Mouse (Mus musculus): ENCODE results near the gene Trabd2b. TPM values are rescaled to one million over a fixed set of nuclear protein-coding genes. Genes with fewer than 3 reads are reported as not detected.

Gene Trabd2b
- polyA plus RNA-seq, 1 experiment from 2014 or later, result 5.0 TPM

GRCm38 (mm10) chr4:114369591-114369990, 36.9 kb upstream of the Trabd2b start:
- Histone ChIP-seq H3K27ac (ENCODE audit: low read depth, low read length) (no peak overlapping the region), H3K27me3 (ENCODE audit: control insufficient read depth, insufficient read depth, low read length) (no peaks in the 10 kb centered on the region), H3K9me3 (ENCODE audit: control insufficient read depth, low read length) (no peaks in the 10 kb centered on the region), H3K4me1 (ENCODE audit: control insufficient read depth, insufficient read depth, low read length) (no peaks in the 10 kb centered on the region), H3K9ac (ENCODE audit: low read depth, low read length) (no peak overlapping the region), H3K36me3 (ENCODE audit: control insufficient read depth, insufficient read depth, low read length) (no peaks in the 10 kb centered on the region), H3K4me2 (replicated peaks; ENCODE audit: low read depth, low read length) (no peak overlapping the region), H3K4me3 (ENCODE audit: low read length) (no peak overlapping the region)
- ATAC-seq (ENCODE audit: low FRiP score, low TSS enrichment), result no peak
- 76% methylated on average over 2 of the region's 2 CpGs for WGBS

- H3K9ac ChIP-seq (ENCODE audit: low read depth, low read length), result no peak overlapping the region
- no peak overlapping the region for H3K4me2 ChIP-seq (replicated peaks; ENCODE audit: low read depth, low read length)
- no peaks in the 10 kb centered on the region for H3K36me3 ChIP-seq (ENCODE audit: control insufficient read depth, insufficient read depth, low read length)
- no peak overlapping the region for H3K27ac ChIP-seq (ENCODE audit: low read depth, low read length)
- no peaks in the 10 kb centered on the region for H3K9me3 ChIP-seq (ENCODE audit: control insufficient read depth, low read length)
- no peaks in the 10 kb centered on the region for H3K4me1 ChIP-seq (ENCODE audit: control insufficient read depth, insufficient read depth, low read length)
- no peaks in the 10 kb centered on the region for H3K27me3 ChIP-seq (ENCODE audit: control insufficient read depth, insufficient read depth, low read length)
- no peak for ATAC-seq (ENCODE audit: low FRiP score, low TSS enrichment)
- H3K4me3 ChIP-seq (ENCODE audit: low read length), result no peak overlapping the region
Measured at GRCm38 (mm10) chr4:114370935-114371715, 35.4 kb upstream of the Trabd2b start.

- no peak for ATAC-seq (ENCODE audit: low FRiP score, low TSS enrichment)
- WGBS, result 79% methylated on average over 3 of the region's 3 CpGs
- no peaks in the 10 kb centered on the region for H3K9me3 ChIP-seq (ENCODE audit: control insufficient read depth, low read length)
- no peaks in the 10 kb centered on the region for H3K36me3 ChIP-seq (ENCODE audit: control insufficient read depth, insufficient read depth, low read length)
- no peak overlapping the region for H3K27ac ChIP-seq (ENCODE audit: low read depth, low read length)
- H3K9ac ChIP-seq (ENCODE audit: low read depth, low read length), result no peak overlapping the region
- H3K4me1 ChIP-seq (ENCODE audit: control insufficient read depth, insufficient read depth, low read length), result no peaks in the 10 kb centered on the region
- H3K27me3 ChIP-seq (ENCODE audit: control insufficient read depth, insufficient read depth, low read length), result no peaks in the 10 kb centered on the region
- no peak overlapping the region for H3K4me2 ChIP-seq (replicated peaks; ENCODE audit: low read depth, low read length)
- no peak overlapping the region for H3K4me3 ChIP-seq (ENCODE audit: low read length)
Measured at GRCm38 (mm10) chr4:114372699-114373098, 33.8 kb upstream of the Trabd2b start.

GRCm38 (mm10) chr4:114374330-114374729, 32.2 kb upstream of the Trabd2b start:
- Histone ChIP-seq H3K36me3 (ENCODE audit: control insufficient read depth, insufficient read depth, low read length) (no peaks in the 10 kb centered on the region), H3K4me2 (replicated peaks; ENCODE audit: low read depth, low read length) (no peak overlapping the region), H3K27ac (ENCODE audit: low read depth, low read length) (no peak overlapping the region), H3K9me3 (ENCODE audit: control insufficient read depth, low read length) (no peaks in the 10 kb centered on the region), H3K4me3 (ENCODE audit: low read length) (no peak overlapping the region), H3K27me3 (ENCODE audit: control insufficient read depth, insufficient read depth, low read length) (no peaks in the 10 kb centered on the region), H3K9ac (ENCODE audit: low read depth, low read length) (no peak overlapping the region), H3K4me1 (ENCODE audit: control insufficient read depth, insufficient read depth, low read length) (no peaks in the 10 kb centered on the region)
- ATAC-seq (ENCODE audit: low FRiP score, low TSS enrichment), result no peak
- WGBS, result 91% methylated on average over 1 of the region's 1 CpGs

GRCm38 (mm10) chr4:114377531-114377930, 29.0 kb upstream of the Trabd2b start:
- Histone ChIP-seq H3K4me2 (replicated peaks; ENCODE audit: low read depth, low read length) (no peak overlapping the region), H3K9ac (ENCODE audit: low read depth, low read length) (no peak overlapping the region), H3K4me1 (ENCODE audit: control insufficient read depth, insufficient read depth, low read length) (no peaks in the 10 kb centered on the region), H3K27ac (ENCODE audit: low read depth, low read length) (no peak overlapping the region), H3K36me3 (ENCODE audit: control insufficient read depth, insufficient read depth, low read length) (no peaks in the 10 kb centered on the region), H3K9me3 (ENCODE audit: control insufficient read depth, low read length) (no peaks in the 10 kb centered on the region), H3K4me3 (ENCODE audit: low read length) (no peak overlapping the region), H3K27me3 (ENCODE audit: control insufficient read depth, insufficient read depth, low read length) (no peaks in the 10 kb centered on the region)
- ATAC-seq (ENCODE audit: low FRiP score, low TSS enrichment), result no peak
- 89% methylated on average over 11 of the region's 11 CpGs for WGBS

- 65% methylated on average over 7 of the region's 7 CpGs for WGBS
Measured at GRCm38 (mm10) chr4:114378512-114378911, 28.0 kb upstream of the Trabd2b start.

GRCm38 (mm10) chr4:114379416-114379956, 27.0 kb upstream of the Trabd2b start:
- WGBS, result 88% methylated on average over 4 of the region's 4 CpGs
- Histone ChIP-seq H3K9ac (ENCODE audit: low read depth, low read length) (no peak overlapping the region), H3K36me3 (ENCODE audit: control insufficient read depth, insufficient read depth, low read length) (no peaks in the 10 kb centered on the region), H3K4me3 (ENCODE audit: low read length) (no peak overlapping the region), H3K27ac (ENCODE audit: low read depth, low read length) (no peak overlapping the region), H3K4me2 (replicated peaks; ENCODE audit: low read depth, low read length) (no peak overlapping the region), H3K4me1 (ENCODE audit: control insufficient read depth, insufficient read depth, low read length) (no peaks in the 10 kb centered on the region), H3K27me3 (ENCODE audit: control insufficient read depth, insufficient read depth, low read length) (no peaks in the 10 kb centered on the region), H3K9me3 (ENCODE audit: control insufficient read depth, low read length) (no peaks in the 10 kb centered on the region)
- ATAC-seq (ENCODE audit: low FRiP score, low TSS enrichment), result no peak

More at GRCm38 (mm10) chr4:114378512-114378911, 28.0 kb upstream of the Trabd2b start:
- no peak overlapping the region for H3K9ac ChIP-seq (ENCODE audit: low read depth, low read length)
- no peaks in the 10 kb centered on the region for H3K27me3 ChIP-seq (ENCODE audit: control insufficient read depth, insufficient read depth, low read length)
- H3K36me3 ChIP-seq (ENCODE audit: control insufficient read depth, insufficient read depth, low read length), result no peaks in the 10 kb centered on the region
- no peaks in the 10 kb centered on the region for H3K9me3 ChIP-seq (ENCODE audit: control insufficient read depth, low read length)
- no peak overlapping the region for H3K27ac ChIP-seq (ENCODE audit: low read depth, low read length)
- H3K4me2 ChIP-seq (replicated peaks; ENCODE audit: low read depth, low read length), result no peak overlapping the region
- 0 out of 2 replicates have a peak, but pooled peaks have one; percentile 32 for ATAC-seq (ENCODE audit: low FRiP score, low TSS enrichment)
- H3K4me3 ChIP-seq (ENCODE audit: low read length), result no peak overlapping the region
- no peaks in the 10 kb centered on the region for H3K4me1 ChIP-seq (ENCODE audit: control insufficient read depth, insufficient read depth, low read length)

GRCm38 (mm10) chr4:114382627-114383026, 23.9 kb upstream of the Trabd2b start:
- Histone ChIP-seq H3K4me1 (ENCODE audit: control insufficient read depth, insufficient read depth, low read length) (no peaks in the 10 kb centered on the region), H3K9me3 (ENCODE audit: control insufficient read depth, low read length) (no peaks in the 10 kb centered on the region), H3K4me2 (replicated peaks; ENCODE audit: low read depth, low read length) (no peak overlapping the region), H3K4me3 (ENCODE audit: low read length) (no peak overlapping the region), H3K27me3 (ENCODE audit: control insufficient read depth, insufficient read depth, low read length) (no peaks in the 10 kb centered on the region), H3K27ac (ENCODE audit: low read depth, low read length) (no peak overlapping the region), H3K36me3 (ENCODE audit: control insufficient read depth, insufficient read depth, low read length) (no peaks in the 10 kb centered on the region), H3K9ac (ENCODE audit: low read depth, low read length) (no peak overlapping the region)
- peak; percentile 44 for ATAC-seq (ENCODE audit: low FRiP score, low TSS enrichment)
- 8% methylated on average over 1 of the region's 1 CpGs for WGBS

- 87% methylated on average over 5 of the region's 5 CpGs for WGBS
- H3K4me1 ChIP-seq (ENCODE audit: control insufficient read depth, insufficient read depth, low read length), result no peaks in the 10 kb centered on the region
- no peak for ATAC-seq (ENCODE audit: low FRiP score, low TSS enrichment)
Measured at GRCm38 (mm10) chr4:114385236-114385635, 21.3 kb upstream of the Trabd2b start.

More at GRCm38 (mm10) chr4:114385236-114385635, 21.3 kb upstream of the Trabd2b start:
- H3K9ac ChIP-seq (ENCODE audit: low read depth, low read length), result no peak overlapping the region
- H3K27me3 ChIP-seq (ENCODE audit: control insufficient read depth, insufficient read depth, low read length), result no peaks in the 10 kb centered on the region
- no peak overlapping the region for H3K4me3 ChIP-seq (ENCODE audit: low read length)
- H3K27ac ChIP-seq (ENCODE audit: low read depth, low read length), result no peak overlapping the region
- H3K4me2 ChIP-seq (replicated peaks; ENCODE audit: low read depth, low read length), result no peak overlapping the region
- no peaks in the 10 kb centered on the region for H3K36me3 ChIP-seq (ENCODE audit: control insufficient read depth, insufficient read depth, low read length)
- H3K9me3 ChIP-seq (ENCODE audit: control insufficient read depth, low read length), result no peaks in the 10 kb centered on the region
